In genomic region chr7:19507612-19507981, GRCm38 (mm10) we compare ENCODE assay signal across 8 mouse cellular contexts. TPM values are rescaled to one million over a fixed set of nuclear protein-coding genes. Genes with fewer than 3 reads are reported as not detected.
DNase-seq lines count a peak whose midpoint lies in the region; ATAC-seq and TF ChIP-seq lines count a peak whose summit lies in the region.

No protein-coding gene starts in this region.

- peak overlapping the region; percentile 52; the same call in 1 of the 2 replicates for H3K27ac ChIP-seq in embryonic facial prominence, embryonic 12.5 days
- H3K27ac ChIP-seq in intestine, embryonic 15.5 days: peak overlapping the region; percentile 17; the same call in 1 of the 2 replicates
- peak overlapping the region; percentile 87 for H3K27ac ChIP-seq in neural tube, embryonic 15.5 days (replicated peaks)

- H3K4me2 ChIP-seq in embryonic facial prominence, embryonic 12.5 days (replicated peaks): peak overlapping the region; percentile 79
- H3K4me2 ChIP-seq in intestine, embryonic 15.5 days (replicated peaks): peak overlapping the region; percentile 97
- peak overlapping the region; percentile 85 for H3K4me2 ChIP-seq in neural tube, embryonic 15.5 days

- no peak for TF ChIP-seq CTCF in lung, adult 2 months (IDR thresholded peaks at IDR 0.05; ENCODE audit: insufficient read depth, low read length)

- no peak for ATAC-seq in embryonic facial prominence, embryonic 12.5 days (ENCODE audit: insufficient number of reproducible peaks, insufficient read depth, low FRiP score, low TSS enrichment)
- ATAC-seq in intestine, embryonic 15.5 days: no peak
- no peak for ATAC-seq in neural tube, embryonic 15.5 days (ENCODE audit: low FRiP score)

- DNase-seq in lung, adult 2 months: no peak
- DNase-seq in lung, postnatal 4 days: no peak
- DNase-seq in left cerebral cortex, adult 8-10 months (ENCODE audit: low spot score in 2 of 2): no peak
- no peak for DNase-seq in right cerebral cortex, postnatal 14 days
- no peak for DNase-seq in right cerebral cortex, postnatal 4 days

- peak overlapping the region; percentile 79 for H3K9ac ChIP-seq in embryonic facial prominence, embryonic 12.5 days
- H3K9ac ChIP-seq in intestine, embryonic 15.5 days: peak overlapping the region; percentile 65
- peak overlapping the region; percentile 81 for H3K9ac ChIP-seq in neural tube, embryonic 15.5 days (replicated peaks)

- H3K9me3 ChIP-seq in embryonic facial prominence, embryonic 12.5 days: no peaks in the 10 kb centered on the region
- H3K9me3 ChIP-seq in intestine, embryonic 15.5 days: no peaks in the 10 kb centered on the region
- H3K9me3 ChIP-seq in neural tube, embryonic 15.5 days (replicated peaks): no peaks in the 10 kb centered on the region

- WGBS in lung, adult 2 months: 6% methylated on average over 18 of the region's 18 CpGs
- 5% methylated on average over 18 of the region's 18 CpGs for WGBS in embryonic facial prominence, embryonic 12.5 days
- 4% methylated on average over 18 of the region's 18 CpGs for WGBS in intestine, embryonic 15.5 days
- 5% methylated on average over 18 of the region's 18 CpGs for WGBS in neural tube, embryonic 15.5 days

- H3K27me3 ChIP-seq in embryonic facial prominence, embryonic 12.5 days: no peaks in the 10 kb centered on the region
- no peaks in the 10 kb centered on the region for H3K27me3 ChIP-seq in intestine, embryonic 15.5 days (replicated peaks)
- H3K27me3 ChIP-seq in neural tube, embryonic 15.5 days (replicated peaks): no peaks in the 10 kb centered on the region

- TF ChIP-seq POLR2A in lung, adult 2 months (IDR thresholded peaks at IDR 0.05; ENCODE audit: borderline replicate concordance, extremely low read depth, low read depth, low read length): no peak

- peaks cover 6% of the 10 kb centered on the region for H3K4me1 ChIP-seq in lung, adult 2 months (ENCODE audit: control insufficient read depth, insufficient read depth, low read length)
- peaks cover 14% of the 10 kb centered on the region for H3K4me1 ChIP-seq in embryonic facial prominence, embryonic 12.5 days
- H3K4me1 ChIP-seq in intestine, embryonic 15.5 days (replicated peaks): peaks cover 17% of the 10 kb centered on the region
- H3K4me1 ChIP-seq in neural tube, embryonic 15.5 days: peaks cover 22% of the 10 kb centered on the region

- no peaks in the 10 kb centered on the region for H3K36me3 ChIP-seq in embryonic facial prominence, embryonic 12.5 days
- H3K36me3 ChIP-seq in intestine, embryonic 15.5 days: no peaks in the 10 kb centered on the region
- no peaks in the 10 kb centered on the region for H3K36me3 ChIP-seq in neural tube, embryonic 15.5 days

- peak overlapping the region; percentile 93 for H3K4me3 ChIP-seq in lung, adult 2 months (replicated peaks; ENCODE audit: extremely low read depth, low read depth, low read length)
- H3K4me3 ChIP-seq in embryonic facial prominence, embryonic 12.5 days: peak overlapping the region; percentile 82
- H3K4me3 ChIP-seq in intestine, embryonic 15.5 days (replicated peaks): peak overlapping the region; percentile 89
- H3K4me3 ChIP-seq in neural tube, embryonic 15.5 days (replicated peaks): peak overlapping the region; percentile 70

RNA-seq across cellular contexts. Expression of gene Bloc1s3, which starts 0.6 kb away (rescaled TPM):
- polyA plus RNA-seq in lung, adult 2 months (2012; rRNA removed): 12.2 and 12.9 TPM in 2 replicates
- polyA plus RNA-seq in embryonic facial prominence, embryonic 12.5 days (2016; fragmentation: Nextera tagmentation; extraction: Ambion mirVana): 4.1 and 4.6 TPM in 2 replicates
- polyA plus RNA-seq in intestine, embryonic 15.5 days (2015; fragmentation: Nextera tagmentation; extraction: Ambion mirVana): 1.9 and 2.2 TPM in 2 replicates
- 3.9 and 5.0 TPM in 2 replicates for polyA plus RNA-seq in neural tube, embryonic 15.5 days (2015; fragmentation: Nextera tagmentation; extraction: Ambion mirVana)
- total RNA-seq in left cerebral cortex, adult 8-10 months (2022): 1 to 10 TPM; 6.5 to 7.7 (median 7.1) TPM

RNA-seq across cellular contexts. Expression of gene Trappc6a, which starts 0.6 kb away (rescaled TPM):
- 63.1 and 93.4 TPM in 2 replicates for polyA plus RNA-seq in lung, adult 2 months (2012; rRNA removed)
- polyA plus RNA-seq in embryonic facial prominence, embryonic 12.5 days (2016; fragmentation: Nextera tagmentation; extraction: Ambion mirVana): 61.7 and 63.5 TPM in 2 replicates
- 124 and 137 TPM in 2 replicates for polyA plus RNA-seq in intestine, embryonic 15.5 days (2015; fragmentation: Nextera tagmentation; extraction: Ambion mirVana)
- polyA plus RNA-seq in neural tube, embryonic 15.5 days (2015; fragmentation: Nextera tagmentation; extraction: Ambion mirVana): 39.2 and 58.6 TPM in 2 replicates
- 10 to 100 TPM; 19.0 to 25.5 (median 23.5) TPM for total RNA-seq in left cerebral cortex, adult 8-10 months (2022)

RNA-seq across cellular contexts. Expression of gene Nkpd1, which starts 10.0 kb away (rescaled TPM):
- polyA plus RNA-seq in lung, adult 2 months (2012; rRNA removed): 0.62 and 17.3 TPM in 2 replicates
- polyA plus RNA-seq in embryonic facial prominence, embryonic 12.5 days (2016; fragmentation: Nextera tagmentation; extraction: Ambion mirVana): 0.06 TPM in 1 of 2 replicates, not detected in the other
- polyA plus RNA-seq in intestine, embryonic 15.5 days (2015; fragmentation: Nextera tagmentation; extraction: Ambion mirVana): 0.10 and 0.11 TPM in 2 replicates
- polyA plus RNA-seq in neural tube, embryonic 15.5 days (2015; fragmentation: Nextera tagmentation; extraction: Ambion mirVana): 1.2 and 1.5 TPM in 2 replicates
- 1 to 10 TPM in 2 of 4 experiments, under 1 TPM in 2; 0.83 to 1.7 (median 1.1) TPM for total RNA-seq in left cerebral cortex, adult 8-10 months (2022)

RNA-seq across cellular contexts. Expression of gene Exoc3l2, which starts 44.5 kb away (rescaled TPM):
- 2.7 and 3.4 TPM in 2 replicates for polyA plus RNA-seq in lung, adult 2 months (2012; rRNA removed)
- 1.0 and 1.8 TPM in 2 replicates for polyA plus RNA-seq in embryonic facial prominence, embryonic 12.5 days (2016; fragmentation: Nextera tagmentation; extraction: Ambion mirVana)
- 0.50 and 0.53 TPM in 2 replicates for polyA plus RNA-seq in intestine, embryonic 15.5 days (2015; fragmentation: Nextera tagmentation; extraction: Ambion mirVana)
- polyA plus RNA-seq in neural tube, embryonic 15.5 days (2015; fragmentation: Nextera tagmentation; extraction: Ambion mirVana): 1.5 and 1.8 TPM in 2 replicates
- total RNA-seq in left cerebral cortex, adult 8-10 months (2022): 1 to 10 TPM in 1 of 4 experiments, under 1 TPM in 3; 0.59 to 1.1 (median 0.79) TPM

RNA-seq across cellular contexts. Expression of gene Mark4, which starts 49.0 kb away (rescaled TPM):
- polyA plus RNA-seq in lung, adult 2 months (2012; rRNA removed): 29.2 and 34.3 TPM in 2 replicates
- polyA plus RNA-seq in embryonic facial prominence, embryonic 12.5 days (2016; fragmentation: Nextera tagmentation; extraction: Ambion mirVana): 16.3 and 17.9 TPM in 2 replicates
- 5.8 and 6.1 TPM in 2 replicates for polyA plus RNA-seq in intestine, embryonic 15.5 days (2015; fragmentation: Nextera tagmentation; extraction: Ambion mirVana)
- 15.4 and 16.5 TPM in 2 replicates for polyA plus RNA-seq in neural tube, embryonic 15.5 days (2015; fragmentation: Nextera tagmentation; extraction: Ambion mirVana)
- 10 to 100 TPM; 70.4 to 80.3 (median 76.2) TPM for total RNA-seq in left cerebral cortex, adult 8-10 months (2022)

Comparison
In these comparisons a context has a peak if more than half of its experiments do, and no peak if none do; other contexts are left out.
1. H3K27ac ChIP-seq: peak in every context shown above with its lines; median percentile 87 in neural tube, embryonic 15.5 days; 52 in embryonic facial prominence, embryonic 12.5 days; 17 in intestine, embryonic 15.5 days.